ENCODE assay signal across 9 mouse cellular contexts in genomic region chr16:16253326-16254074, GRCm38 (mm10). TPM values are rescaled to one million over a fixed set of nuclear protein-coding genes. Genes with fewer than 3 reads are reported as not detected.
A peak's percentile ranks its signal among the peaks of the same experiment; 100 is the strongest.
DNase-seq lines count a peak whose midpoint lies in the region; ATAC-seq and TF ChIP-seq lines count a peak whose summit lies in the region.
"Had no signal": no experiment of that assay in that cellular context is flagged by ENCODE, and none has a peak within 500 bp of the region (broad histone marks: within the 10 kb centered on the region; RNA-seq: fewer than 3 reads in every experiment).

No protein-coding gene starts in this region.

- 0 out of 2 replicates have a peak, but pooled peaks cover 4% of the 10 kb centered on the region for H3K4me1 ChIP-seq in forebrain, embryonic 16.5 days (replicated peaks; ENCODE audit: control insufficient read depth, insufficient read depth, low read length)
- no peaks in the 10 kb centered on the region for H3K4me1 ChIP-seq in hindbrain, embryonic 14.5 days (replicated peaks; ENCODE audit: control insufficient read depth, insufficient read depth, low read length)
- H3K4me1 ChIP-seq: neural tube, embryonic 12.5 days had no signal

- ATAC-seq in forebrain, embryonic 16.5 days = peak; percentile 78
- peak; percentile 51; the same call in 1 of the 2 replicates for ATAC-seq in hindbrain, embryonic 14.5 days (ENCODE audit: low FRiP score)
- no peak for ATAC-seq in erythroblast, adult 5-6 weeks (replicated peaks; ENCODE audit: low FRiP score, poor library complexity, severe bottlenecking)

- H3K4me2 ChIP-seq in forebrain, embryonic 16.5 days (ENCODE audit: low read length) = no peak overlapping the region
- no peak overlapping the region for H3K4me2 ChIP-seq in hindbrain, embryonic 14.5 days (replicated peaks)
- H3K4me2 ChIP-seq: neural tube, embryonic 12.5 days had no signal

- TF ChIP-seq POLR2A in brain, embryonic 14.5 days (IDR thresholded peaks at IDR 0.05; ENCODE audit: borderline replicate concordance, extremely low read depth, insufficient read depth, insufficient read length, poor library complexity, severe bottlenecking) = no peak

- no peak for TF ChIP-seq CTCF in brain, embryonic 14.5 days (IDR thresholded peaks at IDR 0.05; ENCODE audit: borderline replicate concordance, extremely low read depth, insufficient read depth, insufficient read length)

- no peak overlapping the region for H3K27ac ChIP-seq in forebrain, embryonic 16.5 days (ENCODE audit: low read length)
- H3K27ac ChIP-seq in hindbrain, embryonic 14.5 days = no peak overlapping the region
- H3K27ac ChIP-seq: neural tube, embryonic 12.5 days had no signal

- peak; percentile 7 for DNase-seq in kidney, postnatal 10 days
- no peak for DNase-seq in kidney, postnatal 14 days
- DNase-seq in brain, embryonic 14.5 days (ENCODE audit: low read depth) = peak; percentile 27
- no peak for DNase-seq in hindbrain, embryonic 14.5 days (ENCODE audit: low spot score)
- no peak for DNase-seq in cerebellum, adult 18-20 months
- DNase-seq in cerebellum, postnatal 36 days = no peak

- H3K36me3 ChIP-seq in forebrain, embryonic 16.5 days (ENCODE audit: control insufficient read depth, insufficient read depth) = no peaks in the 10 kb centered on the region
- no peaks in the 10 kb centered on the region for H3K36me3 ChIP-seq in hindbrain, embryonic 14.5 days (replicated peaks; ENCODE audit: control insufficient read depth, insufficient read depth)
- H3K36me3 ChIP-seq: neural tube, embryonic 12.5 days had no signal

- no peaks in the 10 kb centered on the region for H3K27me3 ChIP-seq in forebrain, embryonic 16.5 days (replicated peaks; ENCODE audit: control insufficient read depth, insufficient read depth, low read length)
- no peaks in the 10 kb centered on the region for H3K27me3 ChIP-seq in hindbrain, embryonic 14.5 days (ENCODE audit: control insufficient read depth, insufficient read depth, low read length)
- H3K27me3 ChIP-seq: neural tube, embryonic 12.5 days had no signal

- no peak overlapping the region for H3K4me3 ChIP-seq in forebrain, embryonic 16.5 days (replicated peaks; ENCODE audit: low read length)
- H3K4me3 ChIP-seq in hindbrain, embryonic 14.5 days (replicated peaks; ENCODE audit: low read length) = no peak overlapping the region
- H3K4me3 ChIP-seq: neural tube, embryonic 12.5 days had no signal

- H3K9ac ChIP-seq in forebrain, embryonic 16.5 days (replicated peaks; ENCODE audit: low read depth, low read length) = no peak overlapping the region
- H3K9ac ChIP-seq in hindbrain, embryonic 14.5 days = no peak overlapping the region
- H3K9ac ChIP-seq: neural tube, embryonic 12.5 days had no signal

- no peaks in the 10 kb centered on the region for H3K9me3 ChIP-seq in forebrain, embryonic 16.5 days (ENCODE audit: control insufficient read depth, low read length)
- no peaks in the 10 kb centered on the region for H3K9me3 ChIP-seq in hindbrain, embryonic 14.5 days (ENCODE audit: control insufficient read depth, low read length)
- H3K9me3 ChIP-seq: neural tube, embryonic 12.5 days had no signal

- 19% methylated on average over 4 of the region's 4 CpGs for WGBS in forebrain, embryonic 16.5 days
- WGBS in hindbrain, embryonic 14.5 days = 38% methylated on average over 4 of the region's 4 CpGs

RNA-seq across cellular contexts. Expression of gene Pkp2, which starts 40.4 kb away (rescaled TPM):
- 1.3 and 1.5 TPM in 2 replicates for polyA plus RNA-seq in brain, embryonic 14.5 days (2012; rRNA removed)
- polyA plus RNA-seq in forebrain, embryonic 16.5 days (2015; fragmentation: Nextera tagmentation; extraction: Ambion mirVana) = 0.75 and 1.0 TPM in 2 replicates
- polyA plus RNA-seq in hindbrain, embryonic 14.5 days (2014; fragmentation: Nextera tagmentation; extraction: Ambion mirVana) = 2.0 and 2.4 TPM in 2 replicates
- not detected in 2 replicates for total RNA-seq in erythroblast, adult 5-6 weeks (2015; ENCODE audit: low replicate concordance)
- 0.09 TPM in 1 of 2 replicates, not detected in the other for total RNA-seq in erythroblast, adult 5-6 weeks (2017; ENCODE audit: low replicate concordance)

RNA-seq across cellular contexts. Expression of gene Yars2, which starts 49.3 kb away (rescaled TPM):
- polyA plus RNA-seq in brain, embryonic 14.5 days (2012; rRNA removed) = 21.3 and 29.8 TPM in 2 replicates
- 26.2 and 27.1 TPM in 2 replicates for polyA plus RNA-seq in forebrain, embryonic 16.5 days (2015; fragmentation: Nextera tagmentation; extraction: Ambion mirVana)
- polyA plus RNA-seq in hindbrain, embryonic 14.5 days (2014; fragmentation: Nextera tagmentation; extraction: Ambion mirVana) = 31.1 and 31.3 TPM in 2 replicates
- 7.3 and 18.8 TPM in 2 replicates for total RNA-seq in erythroblast, adult 5-6 weeks (2015; ENCODE audit: low replicate concordance)
- 3.9 and 7.0 TPM in 2 replicates for total RNA-seq in erythroblast, adult 5-6 weeks (2017; ENCODE audit: low replicate concordance)

Comparison
In these comparisons a context has a peak if more than half of its experiments do, and no peak if none do; other contexts are left out.
1. DNase-seq: peak in kidney, postnatal 10 days (single experiment) and brain, embryonic 14.5 days (single experiment); none in kidney, postnatal 14 days (single experiment), hindbrain, embryonic 14.5 days (single experiment), cerebellum, adult 18-20 months (0 of 2) and cerebellum, postnatal 36 days (0 of 2).